Mouse (Mus musculus): Measurements from ENCODE around the gene Ap4s1.

GRCm38 (mm10) chr12:51705778-51706177, 14.9 kb downstream of the Ap4s1 start:
- no peak for TF ChIP-seq CTCF (IDR thresholded peaks at IDR 0.05; ENCODE audit: control insufficient read depth, insufficient read depth, low read length)
- no peak for TF ChIP-seq POLR2A (IDR thresholded peaks at IDR 0.05; ENCODE audit: borderline replicate concordance, control insufficient read depth, low read depth, low read length)
